20 mouse cellular contexts compared by ENCODE assay signal in the genomic region with DNA sequence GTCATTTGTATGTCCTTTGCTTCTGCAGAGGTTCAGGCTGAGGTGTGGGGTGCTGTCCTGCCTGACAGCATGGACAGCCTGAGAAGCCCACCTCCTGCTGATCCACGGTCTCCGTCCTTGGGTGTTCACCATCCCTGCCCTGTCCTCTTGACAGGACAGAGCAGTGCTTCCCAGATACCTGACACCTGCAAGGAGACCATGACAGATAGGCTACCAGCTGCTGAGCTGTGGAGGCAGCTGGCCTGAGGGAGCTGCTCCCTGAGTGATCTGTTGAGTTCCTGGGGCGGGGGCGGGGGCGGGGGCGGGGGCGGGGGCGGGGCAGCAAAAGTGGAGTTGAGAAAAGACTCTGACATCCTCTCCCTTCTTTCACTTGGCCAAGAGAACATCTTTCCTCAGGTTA. TPM values are rescaled to one million over a fixed set of nuclear protein-coding genes. Genes with fewer than 3 reads are reported as not detected.
DNase-seq lines count a peak whose midpoint lies in the region; ATAC-seq and TF ChIP-seq lines count a peak whose summit lies in the region.
"Had no signal": no experiment of that assay in that cellular context is flagged by ENCODE, and none has a peak within 500 bp of the region (broad histone marks: within the 10 kb centered on the region; RNA-seq: fewer than 3 reads in every experiment).

No protein-coding gene starts in this region.

- no peaks in the 10 kb centered on the region for H3K9me3 ChIP-seq in heart, embryonic 12.5 days (replicated peaks)
- H3K9me3 ChIP-seq in liver, postnatal 0 days (ENCODE audit: low read length) = no peaks in the 10 kb centered on the region
- H3K9me3 ChIP-seq in liver, embryonic 11.5 days (ENCODE audit: control insufficient read depth, low read length) = no peaks in the 10 kb centered on the region
- no peaks in the 10 kb centered on the region for H3K9me3 ChIP-seq in embryonic facial prominence, embryonic 10.5 days
- H3K9me3 ChIP-seq in neural tube, embryonic 13.5 days = no peaks in the 10 kb centered on the region
- H3K9me3 ChIP-seq in forebrain, embryonic 14.5 days (replicated peaks; ENCODE audit: control insufficient read depth, low read length) = no peaks in the 10 kb centered on the region
- H3K9me3 ChIP-seq: embryonic facial prominence, embryonic 12.5 days; forebrain, embryonic 10.5 days; limb, embryonic 12.5 days had no signal

- no peaks in the 10 kb centered on the region for H3K36me3 ChIP-seq in heart, embryonic 12.5 days
- H3K36me3 ChIP-seq in liver, postnatal 0 days (replicated peaks; ENCODE audit: insufficient read depth, low read length) = no peaks in the 10 kb centered on the region
- H3K36me3 ChIP-seq in liver, embryonic 11.5 days (ENCODE audit: control insufficient read depth, insufficient read depth, low read length) = no peaks in the 10 kb centered on the region
- H3K36me3 ChIP-seq in embryonic facial prominence, embryonic 10.5 days (replicated peaks) = no peaks in the 10 kb centered on the region
- no peaks in the 10 kb centered on the region for H3K36me3 ChIP-seq in neural tube, embryonic 13.5 days
- H3K36me3 ChIP-seq in forebrain, embryonic 14.5 days (ENCODE audit: control insufficient read depth, insufficient read depth, low read length) = no peaks in the 10 kb centered on the region
- H3K36me3 ChIP-seq: embryonic facial prominence, embryonic 12.5 days; forebrain, embryonic 10.5 days; limb, embryonic 12.5 days had no signal

- ATAC-seq in heart, embryonic 12.5 days (ENCODE audit: insufficient number of reproducible peaks, low FRiP score) = no peak
- ATAC-seq in liver, postnatal 0 days = no peak
- no peak; the same call in 1 of the 2 replicates for ATAC-seq in liver, embryonic 11.5 days (replicated peaks; ENCODE audit: low FRiP score)
- peak; percentile 40; the same call in 1 of the 2 replicates for ATAC-seq in neural tube, embryonic 13.5 days (ENCODE audit: low read depth)
- no peak for ATAC-seq in erythroid progenitor cell, adult 5-6 weeks (replicated peaks; ENCODE audit: low FRiP score, poor library complexity, severe bottlenecking)
- no peak for ATAC-seq in forebrain, embryonic 14.5 days
- ATAC-seq: hindbrain, postnatal 0 days had no signal

- intact Hi-C loops in heart, postnatal 10 days (cut with DNase I) = loop anchor here (5.0 kb wide), 2 partner anchors 32 to 53 kb away; no protein-coding TSS in a partner anchor

- no peak overlapping the region for H3K4me2 ChIP-seq in heart, embryonic 12.5 days
- no peak overlapping the region for H3K4me2 ChIP-seq in liver, postnatal 0 days (ENCODE audit: low read depth, low read length)
- no peak overlapping the region for H3K4me2 ChIP-seq in liver, embryonic 11.5 days
- H3K4me2 ChIP-seq in neural tube, embryonic 13.5 days = no peak overlapping the region
- no peak overlapping the region for H3K4me2 ChIP-seq in forebrain, embryonic 14.5 days (ENCODE audit: low read length)
- H3K4me2 ChIP-seq: embryonic facial prominence, embryonic 12.5 days; limb, embryonic 12.5 days had no signal

- 16% methylated on average over 8 of the region's 8 CpGs for WGBS in heart, embryonic 12.5 days
- WGBS in liver, postnatal 0 days (ENCODE audit: insufficient replicate concordance) = 46% methylated on average over 8 of the region's 8 CpGs
- 34% methylated on average over 7 of the region's 8 CpGs for WGBS in liver, embryonic 11.5 days
- WGBS in embryonic facial prominence, embryonic 10.5 days = 22% methylated on average over 8 of the region's 8 CpGs
- WGBS in neural tube, embryonic 13.5 days = 17% methylated on average over 8 of the region's 8 CpGs
- WGBS in forebrain, embryonic 14.5 days = 43% methylated on average over 8 of the region's 8 CpGs

- H3K27ac ChIP-seq in heart, embryonic 12.5 days (ENCODE audit: poor library complexity, severe bottlenecking) = no peak overlapping the region
- 0 out of 2 replicates have a peak overlapping the region, but pooled peaks have one; percentile 29 for H3K27ac ChIP-seq in liver, postnatal 0 days (ENCODE audit: low read depth)
- no peak overlapping the region for H3K27ac ChIP-seq in liver, embryonic 11.5 days (ENCODE audit: low read depth, low read length)
- H3K27ac ChIP-seq in embryonic facial prominence, embryonic 10.5 days (replicated peaks) = no peak overlapping the region
- no peak overlapping the region for H3K27ac ChIP-seq in neural tube, embryonic 13.5 days (replicated peaks)
- H3K27ac ChIP-seq in forebrain, embryonic 14.5 days (ENCODE audit: low read depth, low read length) = no peak overlapping the region
- H3K27ac ChIP-seq: forebrain, embryonic 10.5 days; heart, adult 2 months; hindbrain, postnatal 0 days; limb, embryonic 12.5 days; liver, embryonic 14.5 days had no signal

- peaks cover 45% of the 10 kb centered on the region for H3K4me1 ChIP-seq in heart, embryonic 12.5 days (replicated peaks)
- H3K4me1 ChIP-seq in liver, postnatal 0 days (ENCODE audit: insufficient read depth) = peaks cover 34% of the 10 kb centered on the region
- H3K4me1 ChIP-seq in liver, embryonic 11.5 days (replicated peaks; ENCODE audit: control insufficient read depth, insufficient read depth, low read length) = peaks cover 24% of the 10 kb centered on the region
- H3K4me1 ChIP-seq in embryonic facial prominence, embryonic 10.5 days = peaks cover 49% of the 10 kb centered on the region
- H3K4me1 ChIP-seq in neural tube, embryonic 13.5 days (replicated peaks) = peaks cover 58% of the 10 kb centered on the region
- H3K4me1 ChIP-seq in forebrain, embryonic 14.5 days (ENCODE audit: control insufficient read depth, insufficient read depth, low read length) = no peaks in the 10 kb centered on the region

- DNase-seq in heart, postnatal 10 days = no peak
- no peak for DNase-seq in liver, postnatal 0 days
- no peak for DNase-seq in liver, embryonic 11.5 days (ENCODE audit: low spot score)
- DNase-seq in embryonic facial prominence, embryonic 10.5 days (ENCODE audit: low spot score) = peak; percentile 30
- no peak for DNase-seq in forebrain, embryonic 14.5 days (ENCODE audit: low spot score)
- DNase-seq: cerebellum, postnatal 10 days; heart, adult 2 months; heart, postnatal 14 days; kidney, adult 9 months; midbrain, embryonic 14.5 days; thymus, adult 18-20 months had no signal

- no peak overlapping the region for H3K4me3 ChIP-seq in heart, embryonic 12.5 days
- H3K4me3 ChIP-seq in liver, postnatal 0 days (ENCODE audit: low read depth, low read length) = no peak overlapping the region
- H3K4me3 ChIP-seq in liver, embryonic 11.5 days (ENCODE audit: low read depth, low read length) = no peak overlapping the region
- no peak overlapping the region for H3K4me3 ChIP-seq in embryonic facial prominence, embryonic 10.5 days
- H3K4me3 ChIP-seq in neural tube, embryonic 13.5 days = no peak overlapping the region
- no peak overlapping the region for H3K4me3 ChIP-seq in forebrain, embryonic 14.5 days (ENCODE audit: low read depth, low read length)
- H3K4me3 ChIP-seq: embryonic facial prominence, embryonic 12.5 days; forebrain, embryonic 10.5 days; heart, adult 2 months; limb, embryonic 12.5 days had no signal

- H3K27me3 ChIP-seq in heart, embryonic 12.5 days (replicated peaks) = no peaks in the 10 kb centered on the region
- H3K27me3 ChIP-seq in liver, postnatal 0 days (ENCODE audit: insufficient read depth, low read length) = no peaks in the 10 kb centered on the region
- no peaks in the 10 kb centered on the region for H3K27me3 ChIP-seq in liver, embryonic 11.5 days (replicated peaks; ENCODE audit: control insufficient read depth, insufficient read depth, low read length)
- H3K27me3 ChIP-seq in embryonic facial prominence, embryonic 10.5 days (replicated peaks; ENCODE audit: low read depth, poor library complexity, severe bottlenecking) = no peaks in the 10 kb centered on the region
- no peaks in the 10 kb centered on the region for H3K27me3 ChIP-seq in neural tube, embryonic 13.5 days
- H3K27me3 ChIP-seq in forebrain, embryonic 14.5 days (replicated peaks; ENCODE audit: control insufficient read depth, insufficient read depth, low read length) = no peaks in the 10 kb centered on the region
- H3K27me3 ChIP-seq: CH12.LX; embryonic facial prominence, embryonic 12.5 days; limb, embryonic 12.5 days had no signal

- TF ChIP-seq EP300 in liver, postnatal 0 days (IDR thresholded peaks at IDR 0.05; ENCODE audit: low read depth) = no peak

- H3K9ac ChIP-seq in heart, embryonic 12.5 days = peak overlapping the region; percentile 30; the same call in 1 of the 2 replicates
- H3K9ac ChIP-seq in liver, postnatal 0 days (replicated peaks) = no peak overlapping the region
- no peak overlapping the region for H3K9ac ChIP-seq in liver, embryonic 11.5 days (ENCODE audit: low read depth, low read length)
- H3K9ac ChIP-seq in neural tube, embryonic 13.5 days = no peak overlapping the region
- no peak overlapping the region for H3K9ac ChIP-seq in forebrain, embryonic 14.5 days (ENCODE audit: low read length)
- H3K9ac ChIP-seq: embryonic facial prominence, embryonic 12.5 days; limb, embryonic 12.5 days; liver, embryonic 14.5 days had no signal

- no peak for TF ChIP-seq CTCF in liver, postnatal 0 days (IDR thresholded peaks at IDR 0.05; ENCODE audit: low read depth)

RNA-seq across cellular contexts. Expression of gene Dip2b, which starts 36.3 kb away (rescaled TPM):
- 16.3 and 18.6 TPM in 2 replicates for polyA plus RNA-seq in heart, embryonic 12.5 days (2016; fragmentation: Nextera tagmentation; extraction: Ambion mirVana)
- 10 to 100 TPM; 32.3 to 34.3 TPM for total RNA-seq in heart, postnatal 10 days (2021)
- polyA plus RNA-seq in liver, postnatal 0 days (2015; fragmentation: Nextera tagmentation; extraction: Ambion mirVana) = 2.1 and 2.3 TPM in 2 replicates
- polyA plus RNA-seq in liver, embryonic 11.5 days (2014; fragmentation: Nextera tagmentation; extraction: Ambion mirVana) = 10.0 and 10.4 TPM in 2 replicates
- polyA plus RNA-seq in embryonic facial prominence, embryonic 10.5 days (2016; fragmentation: Nextera tagmentation; extraction: Ambion mirVana) = 16.2 and 16.9 TPM in 2 replicates
- polyA plus RNA-seq in neural tube, embryonic 13.5 days (2015; fragmentation: Nextera tagmentation; extraction: Ambion mirVana) = 18.4 and 18.5 TPM in 2 replicates
- 3.6 and 5.4 TPM in 2 replicates for total RNA-seq in erythroid progenitor cell, adult 5-6 weeks (2015; ENCODE audit: low replicate concordance)
- total RNA-seq in erythroid progenitor cell, adult 5-6 weeks (2017; ENCODE audit: low replicate concordance) = 6.3 and 9.8 TPM in 2 replicates
- polyA plus RNA-seq in forebrain, embryonic 14.5 days (2014; fragmentation: Nextera tagmentation; extraction: Ambion mirVana) = 16.3 and 21.3 TPM in 2 replicates
